Mouse (Mus musculus) CH12.LX (cell line): ENCODE measurements around the gene Irs3.

Experiments
- BHLHE40 ChIP-seq: IDR thresholded peaks from 2 replicates; pipeline ENCODE4 v1.6.1; 2011; ENCODE audit warnings: mild to moderate bottlenecking, low read depth, low read length, improper control_type of control experiment
- CTCF ChIP-seq, 2 experiments: IDR thresholded peaks in 1 of 2; conservative IDR thresholded peaks in 1 of 2; 2 replicates each; pipeline ENCODE4 v1.5.1; 2011 to 2012; ENCODE audit warnings: low read depth in 2 of 2, low read length in 2 of 2, improper control_type of control experiment in 1 of 2, inconsistent platforms in 1 of 2, mild to moderate bottlenecking in 1 of 2, moderate library complexity in 1 of 2
- EP300 ChIP-seq: IDR thresholded peaks from 2 replicates; pipeline ENCODE4 v1.6.1; 2011; ENCODE audit warnings: low read length, improper control_type of control experiment
- ETS1 ChIP-seq: conservative IDR thresholded peaks from 2 replicates; pipeline ENCODE4 v1.6.1; 2012; ENCODE audit warnings: low read depth, mild to moderate bottlenecking, inconsistent platforms, low read length, improper control_type of control experiment, moderate library complexity
- HCFC1 ChIP-seq: IDR thresholded peaks from 2 replicates; pipeline ENCODE4 v1.6.1; 2012; ENCODE audit warnings: low read depth, mild to moderate bottlenecking, inconsistent platforms, low read length, improper control_type of control experiment
- KAT2A ChIP-seq: IDR thresholded peaks from 2 replicates; pipeline ENCODE4 v1.6.1; 2012; ENCODE audit warnings: low read length, improper control_type of control experiment, inconsistent platforms; ENCODE audit not compliant: insufficient replicate concordance
- MAX ChIP-seq: IDR thresholded peaks from 2 replicates; pipeline ENCODE4 v1.6.1; 2011; ENCODE audit warnings: low read length, improper control_type of control experiment
- MEF2A ChIP-seq: IDR thresholded peaks from 2 replicates; pipeline ENCODE4 v1.6.1; 2014; ENCODE audit warnings: low read depth, mild to moderate bottlenecking, inconsistent platforms, low read length, improper control_type of control experiment, borderline replicate concordance
- POLR2A ChIP-seq: IDR thresholded peaks from 2 replicates; pipeline ENCODE4 v1.6.1; 2011; ENCODE audit warnings: low read depth, mild to moderate bottlenecking, improper control_type of control experiment, low read length
- POLR2AphosphoS2 ChIP-seq: IDR thresholded peaks from 2 replicates; pipeline ENCODE4 v1.6.1; 2011; ENCODE audit warnings: low read depth, low read length, improper control_type of control experiment
- SIN3A ChIP-seq: IDR thresholded peaks from 2 replicates; pipeline ENCODE4 v1.6.1; 2012; ENCODE audit warnings: low read length, improper control_type of control experiment, inconsistent platforms
- UBTF ChIP-seq: IDR thresholded peaks from 2 replicates; pipeline ENCODE4 v1.6.1; 2012; ENCODE audit warnings: low read depth, mild to moderate bottlenecking, inconsistent platforms, low read length, improper control_type of control experiment, moderate library complexity
- ZKSCAN1 ChIP-seq: IDR thresholded peaks from 2 replicates; pipeline ENCODE4 v1.6.1; 2012; ENCODE audit warnings: low read depth, inconsistent platforms, low read length, improper control_type of control experiment, borderline replicate concordance
- ZNF384 ChIP-seq: IDR thresholded peaks from 2 replicates; pipeline ENCODE4 v1.6.1; 2012; ENCODE audit warnings: low read depth, low read length, improper control_type of control experiment, inconsistent platforms

GRCm38 (mm10) chr5:137611245-137611602 lies 34.3 kb downstream of the Irs3 start:
- no peak for TF ChIP-seq MAX
- no peak for TF ChIP-seq CTCF (conservative IDR thresholded peaks at IDR 0.05 in 1 of 2, IDR thresholded peaks at IDR 0.05 in 1 of 2; ENCODE audit: low read depth in 2 of 2, low read length in 2 of 2)
- TF ChIP-seq ZKSCAN1: no peak
- no peak for TF ChIP-seq ZNF384
- TF ChIP-seq POLR2AphosphoS2: no peak
- TF ChIP-seq SIN3A: no peak
- TF ChIP-seq HCFC1: no peak
- TF ChIP-seq POLR2A: no peak
- no peak for TF ChIP-seq UBTF
- no peak for TF ChIP-seq EP300
- no peak for TF ChIP-seq BHLHE40
- no peak for TF ChIP-seq KAT2A
- no peak for TF ChIP-seq MEF2A
- no peak for TF ChIP-seq ETS1
